Mouse (Mus musculus): ENCODE results near the gene Nek7. TPM values are rescaled to one million over a fixed set of nuclear protein-coding genes. Genes with fewer than 3 reads are reported as not detected.

The Nek7 gene
- polyA plus RNA-seq, 1 experiment, result 30.6 TPM

DNA sequence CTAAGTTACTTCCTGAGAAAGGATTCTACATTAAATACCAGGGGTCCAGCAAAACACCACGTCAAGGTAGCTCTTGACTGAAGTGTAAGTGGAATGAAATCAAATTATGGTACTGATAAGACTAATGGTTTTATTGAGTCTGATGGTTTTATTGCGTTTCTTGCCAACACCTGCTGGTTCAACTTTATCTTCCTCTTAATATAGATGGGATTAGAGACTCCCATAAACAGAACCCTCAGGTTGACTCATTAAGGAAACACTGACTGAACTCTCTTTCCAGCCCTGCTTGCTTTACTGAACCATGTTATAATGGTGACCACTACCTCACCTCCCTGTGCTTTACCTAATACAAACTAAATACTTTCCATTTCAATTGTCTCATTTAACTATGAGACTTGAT is 44.3 kb downstream of the Nek7 start:
- Histone ChIP-seq H3K4me1 (ENCODE audit: control insufficient read depth, insufficient read depth, low read length) (peaks cover 2% of the 10 kb centered on the region), H3K9ac (ENCODE audit: low read depth, poor library complexity, severe bottlenecking) (no peak overlapping the region), H3K27ac (ENCODE audit: insufficient read depth, low read length) (no peak overlapping the region), H3K36me3 (ENCODE audit: control insufficient read depth, insufficient read depth, low read length, poor library complexity, severe bottlenecking) (no peaks in the 10 kb centered on the region), H3K4me3 (ENCODE audit: low read depth, low read length) (no peak overlapping the region), H3K9me3 (replicated peaks; ENCODE audit: control insufficient read depth, insufficient read depth, low read length, poor library complexity, severe bottlenecking) (no peaks in the 10 kb centered on the region), H3K27me3 (ENCODE audit: control insufficient read depth, insufficient read depth, low read length, poor library complexity, severe bottlenecking) (no peaks in the 10 kb centered on the region)
- TF ChIP-seq CTCF (IDR thresholded peaks at IDR 0.05; ENCODE audit: low read depth, low read length), result no peak
- no peak for TF ChIP-seq POLR2A (IDR thresholded peaks at IDR 0.05; ENCODE audit: insufficient read depth, low read length)
- no peak for TF ChIP-seq EP300 (IDR thresholded peaks at IDR 0.05; ENCODE audit: insufficient read depth, low read depth, low read length)

- Histone ChIP-seq H3K27me3 (ENCODE audit: control insufficient read depth, insufficient read depth, low read length, poor library complexity, severe bottlenecking) (no peaks in the 10 kb centered on the region), H3K9me3 (replicated peaks; ENCODE audit: control insufficient read depth, insufficient read depth, low read length, poor library complexity, severe bottlenecking) (no peaks in the 10 kb centered on the region), H3K27ac (ENCODE audit: insufficient read depth, low read length) (no peak overlapping the region), H3K4me1 (ENCODE audit: control insufficient read depth, insufficient read depth, low read length) (peaks cover 2% of the 10 kb centered on the region), H3K36me3 (ENCODE audit: control insufficient read depth, insufficient read depth, low read length, poor library complexity, severe bottlenecking) (no peaks in the 10 kb centered on the region), H3K9ac (ENCODE audit: low read depth, poor library complexity, severe bottlenecking) (no peak overlapping the region), H3K4me3 (ENCODE audit: low read depth, low read length) (no peak overlapping the region)
- TF ChIP-seq POLR2A (IDR thresholded peaks at IDR 0.05; ENCODE audit: insufficient read depth, low read length), result no peak
- TF ChIP-seq CTCF (IDR thresholded peaks at IDR 0.05; ENCODE audit: low read depth, low read length), result no peak
- TF ChIP-seq EP300 (IDR thresholded peaks at IDR 0.05; ENCODE audit: insufficient read depth, low read depth, low read length), result no peak
These were observed 48.2 kb downstream of the Nek7 start for GRCm38 (mm10) chr1:138571565-138572361.

DNA sequence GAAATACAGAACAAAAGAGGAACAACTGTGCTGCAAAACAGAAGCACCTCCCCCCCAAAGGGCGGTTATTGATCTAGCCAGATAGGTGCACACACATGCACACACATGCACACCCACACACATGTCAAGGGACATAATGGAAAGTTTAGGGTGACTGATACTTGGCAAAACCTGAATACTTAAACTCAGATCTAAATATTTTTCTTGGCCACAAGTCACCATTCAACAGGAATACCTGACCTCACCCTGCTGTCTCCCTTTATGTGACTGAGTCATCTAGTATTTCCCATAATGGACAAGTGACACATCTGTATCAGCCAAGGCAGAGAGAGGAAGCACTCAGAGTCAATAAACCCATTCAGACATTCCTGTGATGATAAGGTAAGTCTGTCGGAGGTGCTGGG is 48.9 kb downstream of the Nek7 start:
- no peaks in the 10 kb centered on the region for H3K36me3 ChIP-seq (ENCODE audit: control insufficient read depth, insufficient read depth, low read length, poor library complexity, severe bottlenecking)
- peaks cover 2% of the 10 kb centered on the region for H3K4me1 ChIP-seq (ENCODE audit: control insufficient read depth, insufficient read depth, low read length)
- no peak overlapping the region for H3K9ac ChIP-seq (ENCODE audit: low read depth, poor library complexity, severe bottlenecking)
- TF ChIP-seq CTCF (IDR thresholded peaks at IDR 0.05; ENCODE audit: low read depth, low read length) (no peak), EP300 (IDR thresholded peaks at IDR 0.05; ENCODE audit: insufficient read depth, low read depth, low read length) (no peak), POLR2A (IDR thresholded peaks at IDR 0.05; ENCODE audit: insufficient read depth, low read length) (no peak)
- no peaks in the 10 kb centered on the region for H3K27me3 ChIP-seq (ENCODE audit: control insufficient read depth, insufficient read depth, low read length, poor library complexity, severe bottlenecking)
- no peaks in the 10 kb centered on the region for H3K9me3 ChIP-seq (replicated peaks; ENCODE audit: control insufficient read depth, insufficient read depth, low read length, poor library complexity, severe bottlenecking)
- no peak overlapping the region for H3K4me3 ChIP-seq (ENCODE audit: low read depth, low read length)
- no peak overlapping the region for H3K27ac ChIP-seq (ENCODE audit: insufficient read depth, low read length)

DNA sequence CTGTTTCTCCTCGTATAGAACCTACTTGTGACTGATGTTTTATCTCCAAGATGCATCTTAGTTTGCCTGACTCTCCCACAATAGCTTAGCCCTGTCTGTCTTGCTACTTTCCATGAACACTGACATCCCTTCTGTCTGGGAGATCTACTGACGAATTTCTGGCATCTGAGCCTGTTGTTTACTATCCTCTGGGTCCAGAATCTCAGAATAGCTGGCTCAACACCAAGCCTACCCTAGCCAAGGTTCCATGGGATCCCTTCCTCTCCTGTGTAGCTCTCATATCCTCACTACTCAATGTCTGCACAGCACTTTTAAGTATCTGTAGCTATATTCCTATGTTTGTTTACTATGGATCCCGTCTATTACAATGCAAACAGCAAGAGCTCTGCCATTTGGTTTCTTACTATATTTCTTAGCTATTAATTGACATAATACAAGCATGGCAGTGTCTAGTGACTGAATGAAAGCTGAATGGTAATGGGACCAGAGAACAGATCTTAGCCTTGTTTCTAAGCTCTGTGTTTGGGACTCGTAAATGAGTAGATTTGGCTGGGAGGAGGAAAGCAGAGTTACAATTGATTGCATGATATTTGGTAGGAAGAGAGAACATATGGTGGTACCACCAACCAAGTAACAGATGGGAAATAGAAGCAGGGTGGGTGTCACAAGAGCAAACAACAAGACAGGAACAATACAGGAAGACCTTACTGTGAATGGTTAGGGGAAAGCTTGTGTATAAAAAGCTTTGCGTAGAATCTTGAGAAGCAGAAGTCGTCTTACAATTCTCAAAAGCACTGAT is 51.3 kb downstream of the Nek7 start:
- peaks cover 2% of the 10 kb centered on the region for H3K4me1 ChIP-seq (ENCODE audit: control insufficient read depth, insufficient read depth, low read length)
- H3K9me3 ChIP-seq (replicated peaks; ENCODE audit: control insufficient read depth, insufficient read depth, low read length, poor library complexity, severe bottlenecking), result no peaks in the 10 kb centered on the region
- no peak overlapping the region for H3K27ac ChIP-seq (ENCODE audit: insufficient read depth, low read length)
- TF ChIP-seq CTCF (IDR thresholded peaks at IDR 0.05; ENCODE audit: low read depth, low read length), result no peak
- no peak for TF ChIP-seq EP300 (IDR thresholded peaks at IDR 0.05; ENCODE audit: insufficient read depth, low read depth, low read length)
- no peak for TF ChIP-seq POLR2A (IDR thresholded peaks at IDR 0.05; ENCODE audit: insufficient read depth, low read length)
- no peak overlapping the region for H3K4me3 ChIP-seq (ENCODE audit: low read depth, low read length)
- H3K27me3 ChIP-seq (ENCODE audit: control insufficient read depth, insufficient read depth, low read length, poor library complexity, severe bottlenecking), result no peaks in the 10 kb centered on the region
- no peaks in the 10 kb centered on the region for H3K36me3 ChIP-seq (ENCODE audit: control insufficient read depth, insufficient read depth, low read length, poor library complexity, severe bottlenecking)
- no peak overlapping the region for H3K9ac ChIP-seq (ENCODE audit: low read depth, poor library complexity, severe bottlenecking)

- Histone ChIP-seq H3K27me3 (ENCODE audit: control insufficient read depth, insufficient read depth, low read length, poor library complexity, severe bottlenecking) (no peaks in the 10 kb centered on the region), H3K9me3 (replicated peaks; ENCODE audit: control insufficient read depth, insufficient read depth, low read length, poor library complexity, severe bottlenecking) (no peaks in the 10 kb centered on the region), H3K27ac (ENCODE audit: insufficient read depth, low read length) (no peak overlapping the region), H3K36me3 (ENCODE audit: control insufficient read depth, insufficient read depth, low read length, poor library complexity, severe bottlenecking) (no peaks in the 10 kb centered on the region), H3K4me3 (ENCODE audit: low read depth, low read length) (no peak overlapping the region), H3K4me1 (ENCODE audit: control insufficient read depth, insufficient read depth, low read length) (peaks cover 2% of the 10 kb centered on the region), H3K9ac (ENCODE audit: low read depth, poor library complexity, severe bottlenecking) (no peak overlapping the region)
- TF ChIP-seq CTCF (IDR thresholded peaks at IDR 0.05; ENCODE audit: low read depth, low read length) (no peak), EP300 (IDR thresholded peaks at IDR 0.05; ENCODE audit: insufficient read depth, low read depth, low read length) (no peak), POLR2A (IDR thresholded peaks at IDR 0.05; ENCODE audit: insufficient read depth, low read length) (no peak)
These were observed 52.0 kb downstream of the Nek7 start for GRCm38 (mm10) chr1:138567946-138568345.

DNA sequence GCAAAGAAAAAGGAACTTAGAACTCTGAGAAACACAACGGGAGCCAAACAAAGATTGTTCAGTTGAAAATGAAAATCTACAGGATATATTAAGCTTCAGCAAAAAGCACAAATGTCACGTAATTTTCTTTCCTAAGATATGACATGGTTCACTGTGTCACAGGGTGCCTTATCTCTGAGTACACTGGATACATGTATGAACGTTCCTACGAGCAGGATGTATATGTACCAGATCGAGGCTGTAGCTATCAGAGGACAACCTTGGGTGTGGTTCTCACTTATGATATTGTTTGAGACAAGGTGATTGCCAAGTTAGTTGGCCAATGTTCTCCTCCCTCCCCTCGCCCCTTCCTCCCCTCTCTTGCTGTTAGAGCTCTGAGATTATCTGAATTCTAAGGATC is 55.3 kb downstream of the Nek7 start:
- no peaks in the 10 kb centered on the region for H3K27me3 ChIP-seq (ENCODE audit: control insufficient read depth, insufficient read depth, low read length, poor library complexity, severe bottlenecking)
- TF ChIP-seq CTCF (IDR thresholded peaks at IDR 0.05; ENCODE audit: low read depth, low read length) (no peak), EP300 (IDR thresholded peaks at IDR 0.05; ENCODE audit: insufficient read depth, low read depth, low read length) (no peak), POLR2A (IDR thresholded peaks at IDR 0.05; ENCODE audit: insufficient read depth, low read length) (no peak)
- H3K36me3 ChIP-seq (ENCODE audit: control insufficient read depth, insufficient read depth, low read length, poor library complexity, severe bottlenecking), result no peaks in the 10 kb centered on the region
- H3K9me3 ChIP-seq (replicated peaks; ENCODE audit: control insufficient read depth, insufficient read depth, low read length, poor library complexity, severe bottlenecking), result no peaks in the 10 kb centered on the region
- H3K9ac ChIP-seq (ENCODE audit: low read depth, poor library complexity, severe bottlenecking), result no peak overlapping the region
- no peaks in the 10 kb centered on the region for H3K4me1 ChIP-seq (ENCODE audit: control insufficient read depth, insufficient read depth, low read length)
- no peak overlapping the region for H3K4me3 ChIP-seq (ENCODE audit: low read depth, low read length)
- H3K27ac ChIP-seq (ENCODE audit: insufficient read depth, low read length), result no peak overlapping the region
